In the genomic region with DNA sequence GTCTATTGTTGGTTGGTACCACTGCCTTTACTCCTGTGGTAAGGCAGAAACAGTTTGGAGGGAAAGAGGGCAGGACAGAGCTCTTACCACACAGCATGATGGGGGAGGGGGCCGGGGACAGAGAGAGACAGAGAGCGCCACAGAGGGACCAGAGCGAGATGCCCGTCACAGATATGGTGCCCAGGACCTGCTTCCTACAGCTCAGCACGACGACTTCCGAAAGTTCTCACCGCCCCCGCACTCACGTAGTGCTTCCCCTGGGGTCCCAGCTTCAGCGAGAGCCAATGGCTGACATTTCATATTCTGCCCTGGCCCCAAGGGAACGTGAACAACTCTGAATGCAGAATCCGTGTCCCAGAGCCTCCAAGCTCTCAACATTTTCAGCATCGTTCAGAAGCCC, we compare ENCODE assay signal across 8 mouse cellular contexts.
DNase-seq lines count a peak whose midpoint lies in the region; ATAC-seq lines count a peak whose summit lies in the region.

No protein-coding gene starts in this region.

- H3K4me2 ChIP-seq in heart, embryonic 16.5 days (ENCODE audit: low read depth, low read length): peak overlapping the region; percentile 56

- no peaks in the 10 kb centered on the region for H3K27me3 ChIP-seq in heart, embryonic 16.5 days (ENCODE audit: control insufficient read depth, insufficient read depth, low read length)

- H3K36me3 ChIP-seq in heart, embryonic 16.5 days (ENCODE audit: control insufficient read depth, insufficient read depth): no peaks in the 10 kb centered on the region

- 21% methylated on average over 14 of the region's 14 CpGs for WGBS in heart, embryonic 16.5 days

- H3K9ac ChIP-seq in heart, embryonic 16.5 days (ENCODE audit: low read length): peak overlapping the region; percentile 42; the same call in 1 of the 2 replicates

- H3K4me3 ChIP-seq in heart, embryonic 16.5 days (ENCODE audit: low read length): peak overlapping the region; percentile 32

- H3K9me3 ChIP-seq in heart, embryonic 16.5 days (replicated peaks; ENCODE audit: control insufficient read depth, low read length): no peaks in the 10 kb centered on the region

- H3K27ac ChIP-seq in heart, embryonic 16.5 days (ENCODE audit: low read length): no peak overlapping the region

- H3K4me1 ChIP-seq in heart, embryonic 16.5 days (ENCODE audit: control insufficient read depth, insufficient read depth, low read length): peaks cover 9% of the 10 kb centered on the region

- no peak; the same call in 1 of the 2 replicates for ATAC-seq in heart, embryonic 16.5 days (replicated peaks; ENCODE audit: extremely low read depth, insufficient read depth, low FRiP score)
- 0 out of 2 replicates have a peak, but pooled peaks have one; percentile 21 for ATAC-seq in megakaryocyte progenitor cell, adult 5-6 weeks (replicated peaks; ENCODE audit: poor library complexity)

- peak; percentile 5 to 7 for DNase-seq in spleen, postnatal 36 days (ENCODE audit: low spot score in 2 of 2)
- no peak for DNase-seq in spleen, adult 12 weeks (ENCODE audit: low spot score)
- peak; percentile 23 to 33 for DNase-seq in thymus, postnatal 36 days
- DNase-seq in urinary bladder, adult 2 months (ENCODE audit: low spot score): no peak
- no peak for DNase-seq in layer of hippocampus, adult 9-11 months
- DNase-seq in kidney, adult 8-10 months: no peak

Comparison
In these comparisons a context has a peak if more than half of its experiments do, and no peak if none do; other contexts are left out.
1. DNase-seq: peak in spleen, postnatal 36 days (2 of 2) and thymus, postnatal 36 days (2 of 2); none in spleen, adult 12 weeks (single experiment), urinary bladder, adult 2 months (single experiment), layer of hippocampus, adult 9-11 months (single experiment) and kidney, adult 8-10 months (0 of 2).